Mouse (Mus musculus) layer of hippocampus, postnatal 10 days (tissue): ENCODE measurements around the gene Hoxc13. TPM values are rescaled to one million over a fixed set of nuclear protein-coding genes. Genes with fewer than 3 reads are reported as not detected.

ENCODE experiments used
- DNase-seq, 2 experiments: peaks; one replicate each; pipeline ENCODE4 v3.0.0; 2021; ENCODE audit warnings: low spot score in 2 of 2
- total RNA-seq, 2 experiments: library from RNA; stranded (reverse); gene quantifications; 2 replicates each; pipeline ENCODE4 v1.2.3; 2021

Gene Hoxc13
- total RNA-seq, 2 experiments from 2014 or later: not detected

DNA sequence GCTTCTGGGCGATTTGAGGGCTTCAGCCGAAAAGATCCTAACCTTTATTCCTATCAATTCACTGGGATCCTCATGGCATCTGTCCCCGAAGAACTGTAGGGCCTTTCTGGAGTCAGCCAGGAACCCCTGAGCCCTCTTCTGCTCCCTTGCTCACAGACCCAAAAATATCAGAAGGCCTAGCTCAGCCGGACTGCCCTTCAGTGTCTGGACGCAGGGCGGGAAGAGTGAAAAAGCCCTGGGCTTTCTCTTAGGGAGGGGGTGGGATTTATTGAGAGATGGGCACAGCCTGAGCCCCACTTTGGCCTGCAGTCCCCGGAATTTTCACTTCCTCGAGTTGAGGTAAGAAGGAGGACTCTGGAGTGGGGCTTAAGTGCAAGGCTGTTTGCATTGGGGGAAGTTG, 42.4 kb downstream of the Hoxc13 start:
- DNase-seq: no peak

DNA sequence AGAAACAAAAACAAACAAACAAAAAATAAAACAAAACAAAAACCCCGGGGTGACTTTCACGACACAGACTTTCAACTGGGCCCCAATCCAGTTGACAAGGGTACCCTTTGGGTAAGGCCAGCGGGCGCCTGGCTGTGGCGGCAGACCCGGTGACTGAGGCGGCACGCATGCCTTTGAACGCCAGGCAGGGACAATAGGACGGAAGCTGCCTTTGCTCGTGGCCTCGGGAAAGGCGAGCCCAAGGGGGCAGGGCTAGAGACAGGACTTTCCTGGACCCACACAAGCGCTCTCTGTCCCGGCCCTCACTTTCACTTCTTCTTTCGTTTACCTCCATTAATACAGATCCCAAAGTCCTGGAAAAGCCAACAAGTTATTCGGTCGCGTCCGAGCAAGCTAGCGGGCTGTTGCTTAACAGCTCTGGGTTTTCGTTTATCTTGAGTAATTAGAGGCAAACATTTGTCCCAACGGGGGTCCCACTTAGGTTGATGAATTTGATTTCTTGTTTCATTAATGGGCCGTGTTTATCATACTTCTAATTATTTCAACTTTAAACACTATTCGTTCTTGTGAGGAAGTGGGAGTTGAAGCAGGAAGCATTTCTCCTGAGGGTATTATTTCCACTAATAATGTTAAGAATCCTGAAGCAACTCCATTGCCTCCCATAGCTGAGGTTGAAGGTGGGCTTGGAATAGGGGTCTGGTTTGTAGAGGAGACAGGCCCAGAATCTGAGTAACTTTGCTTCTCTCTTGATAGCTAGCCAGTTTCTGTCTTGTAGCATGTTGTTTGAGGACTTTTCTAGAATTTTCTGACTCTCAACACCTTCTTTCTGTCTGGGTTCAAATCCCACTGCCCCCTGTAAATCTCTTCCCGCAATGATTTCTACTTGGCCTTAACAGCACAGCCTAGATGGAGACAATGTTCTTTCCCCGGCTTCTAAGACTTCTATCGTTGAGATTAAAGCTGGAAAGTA, 43.1 kb downstream of the Hoxc13 start:
- DNase-seq: peak in 1 of 2 experiments; percentile 23

DNA sequence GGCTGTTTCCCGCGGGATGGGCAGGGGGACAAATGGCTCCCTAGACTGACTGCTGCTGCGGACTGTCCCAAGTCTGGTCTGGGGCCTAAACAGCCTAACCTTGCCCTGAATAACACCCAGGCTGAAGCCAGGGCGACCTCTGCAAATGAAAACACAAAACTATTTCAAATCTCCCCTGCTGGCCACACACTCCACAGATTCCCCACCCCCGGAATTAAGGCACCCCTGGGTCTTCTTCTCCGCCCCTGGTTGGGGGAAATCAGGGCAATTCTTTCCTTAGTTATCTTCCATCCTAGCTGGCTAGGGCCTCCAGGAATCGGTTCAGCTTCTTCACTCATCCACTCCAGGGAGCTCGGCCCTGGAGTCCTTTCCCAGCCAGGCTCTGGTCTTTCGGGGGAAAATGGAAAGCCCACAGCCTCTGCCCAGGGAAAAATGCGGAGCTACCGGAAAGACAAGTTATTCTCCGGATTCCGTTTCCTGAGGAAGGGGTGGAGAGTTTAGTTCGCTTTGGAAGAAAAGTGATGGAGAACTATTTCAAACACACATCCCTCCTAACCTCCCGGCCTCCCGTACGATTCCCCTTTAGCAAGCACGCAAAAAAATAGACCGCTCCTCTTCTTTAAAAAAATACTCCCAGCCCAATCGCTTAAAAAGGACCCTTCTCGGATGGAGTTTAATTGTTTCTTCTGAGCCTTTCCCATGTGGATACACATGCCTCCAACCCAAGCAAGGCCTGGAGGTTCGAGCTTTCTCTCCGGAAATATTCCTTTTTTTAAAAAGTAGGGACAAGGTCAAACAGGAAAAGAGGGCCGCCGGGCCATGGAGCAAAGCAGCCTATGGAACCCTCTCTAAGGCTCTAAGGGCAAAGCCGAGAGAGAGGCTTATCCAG, 44.3 kb downstream of the Hoxc13 start:
- DNase-seq: no peak

DNA sequence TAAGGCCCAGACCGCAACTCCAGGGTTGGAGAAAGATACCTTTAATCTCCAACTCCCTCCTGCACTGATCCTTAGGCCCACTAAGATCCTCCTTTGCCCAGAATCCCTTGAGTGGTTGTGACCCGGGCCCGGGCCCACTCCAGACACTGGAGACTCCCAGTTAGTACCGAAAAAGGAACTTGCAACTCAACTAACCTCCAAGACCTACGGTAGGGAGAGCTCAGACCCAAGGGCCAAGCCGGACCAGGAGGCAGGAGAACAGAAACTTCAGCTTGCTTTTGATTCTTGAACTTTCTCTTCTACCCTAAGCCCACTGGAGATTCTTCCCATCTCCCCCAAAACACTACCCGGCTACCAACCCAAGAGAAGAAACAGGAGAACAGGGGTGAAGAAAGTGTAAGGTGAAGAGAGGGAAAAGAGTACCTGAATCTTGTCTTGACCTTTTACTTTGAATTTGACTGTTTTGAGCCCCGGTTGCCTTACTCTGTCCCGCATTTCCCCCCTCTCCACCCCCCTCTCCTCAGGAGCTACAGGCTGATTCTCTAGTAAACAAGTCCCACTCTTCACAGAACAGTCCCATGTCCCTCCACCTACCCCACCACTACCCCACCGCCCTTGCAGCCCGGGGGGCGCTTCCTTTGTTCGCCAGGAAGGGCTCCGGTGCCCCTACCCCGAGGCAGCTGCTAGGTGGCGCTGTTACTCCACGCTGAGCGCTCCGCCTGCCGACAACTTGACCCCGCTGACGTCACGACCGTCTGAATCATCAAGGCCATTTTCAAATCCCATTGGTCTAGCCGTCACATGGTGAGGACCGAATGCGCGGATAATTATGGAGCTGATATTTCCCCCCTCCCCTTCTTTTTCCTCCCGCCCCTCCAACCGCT, 45.2 kb downstream of the Hoxc13 start:
- DNase-seq: peak; percentile 55 to 57

DNA sequence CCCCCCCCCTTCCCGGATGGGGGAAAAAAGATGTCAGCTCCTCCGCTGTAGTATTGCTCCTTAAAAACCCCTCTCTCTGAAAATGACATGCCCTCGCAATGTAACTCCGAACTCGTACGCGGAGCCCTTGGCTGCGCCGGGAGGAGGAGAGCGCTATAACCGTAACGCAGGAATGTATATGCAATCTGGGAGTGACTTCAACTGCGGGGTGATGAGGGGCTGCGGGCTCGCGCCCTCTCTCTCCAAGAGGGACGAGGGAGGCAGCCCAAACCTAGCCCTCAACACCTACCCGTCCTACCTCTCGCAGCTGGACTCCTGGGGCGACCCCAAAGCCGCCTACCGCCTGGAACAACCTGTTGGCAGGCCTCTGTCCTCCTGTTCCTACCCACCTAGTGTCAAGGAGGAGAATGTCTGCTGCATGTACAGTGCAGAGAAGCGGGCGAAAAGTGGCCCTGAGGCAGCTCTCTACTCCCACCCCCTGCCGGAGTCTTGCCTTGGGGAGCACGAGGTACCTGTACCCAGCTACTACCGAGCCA, 45.9 kb downstream of the Hoxc13 start, which contains the start of gene Hoxc10:
TSS of gene Hoxc10 (plus strand) at position 21 of the 536 bp plus-strand sequence.
- no peak for DNase-seq

DNA sequence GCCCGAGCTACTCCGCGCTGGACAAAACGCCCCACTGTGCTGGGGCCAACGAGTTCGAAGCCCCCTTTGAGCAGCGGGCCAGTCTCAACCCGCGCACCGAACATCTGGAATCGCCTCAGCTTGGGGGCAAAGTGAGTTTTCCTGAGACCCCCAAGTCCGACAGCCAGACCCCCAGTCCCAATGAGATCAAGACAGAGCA, 46.3 kb downstream of the Hoxc13 start, which contains the start of gene Hoxc5:
TSS of gene Hoxc5 (plus strand) at position 132 of the 199 bp plus-strand sequence.
- DNase-seq: no peak

DNA sequence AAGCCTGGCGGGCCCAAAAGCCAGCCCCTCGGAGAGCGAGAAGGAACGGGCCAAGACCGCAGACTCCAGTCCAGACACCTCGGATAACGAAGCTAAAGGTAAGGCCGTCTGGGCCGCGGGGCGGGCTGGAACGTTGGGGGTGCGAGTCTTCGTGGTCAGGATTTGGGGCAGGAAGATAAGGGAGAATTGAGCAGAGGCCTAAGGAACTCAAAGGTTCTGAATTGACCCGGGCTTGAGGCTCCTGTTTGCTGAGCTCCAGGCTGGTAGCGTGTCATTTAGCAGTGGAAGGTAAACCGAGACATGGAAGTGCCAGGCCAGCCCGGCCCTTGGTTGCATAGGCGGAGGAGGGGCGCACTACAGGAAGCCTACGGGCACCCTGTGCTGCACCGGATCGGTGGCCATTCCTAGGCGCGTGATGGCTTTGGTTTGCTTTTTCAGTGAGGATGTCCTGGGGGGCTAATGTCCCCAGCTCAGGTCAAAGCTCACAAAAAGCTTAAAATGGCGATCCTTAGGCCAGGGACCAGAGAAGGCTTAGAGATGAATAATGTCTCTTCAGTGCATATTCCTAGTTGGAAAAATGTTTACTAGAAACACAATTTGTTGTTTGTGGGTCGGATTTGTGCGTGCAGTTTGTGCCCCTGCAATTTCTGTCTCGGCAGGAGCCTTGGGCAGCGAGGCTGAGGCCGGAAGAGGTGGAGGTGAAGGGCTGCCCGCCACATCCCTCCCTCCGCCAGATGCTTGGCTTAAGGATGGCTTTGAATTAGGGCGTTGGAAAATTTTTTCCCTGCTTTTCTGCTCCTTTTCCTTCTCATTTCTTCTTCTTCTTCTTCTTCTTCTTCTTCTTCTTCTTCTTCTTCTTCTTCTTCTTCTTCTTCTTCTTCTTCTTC, 46.9 kb downstream of the Hoxc13 start:
- no peak for DNase-seq

DNA sequence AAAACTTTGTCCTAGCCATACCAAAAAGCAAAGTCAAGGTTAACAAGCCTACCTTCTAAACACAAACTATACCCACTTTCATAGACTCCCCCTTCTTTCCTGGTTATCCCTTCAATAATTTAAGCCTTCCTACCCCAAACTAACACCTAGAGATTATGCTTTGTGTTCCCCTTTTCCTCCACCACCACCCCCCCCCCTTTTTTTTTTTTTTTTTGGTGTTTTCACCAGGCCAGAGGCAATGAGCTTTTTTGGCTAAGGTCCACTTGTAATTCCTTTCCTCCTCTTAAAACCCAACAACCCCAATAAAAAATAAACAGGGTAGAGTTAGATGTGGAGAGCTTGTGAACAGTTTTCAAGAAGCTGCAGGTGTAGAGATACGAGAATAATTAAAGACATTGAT, 48.4 kb downstream of the Hoxc13 start:
- no peak for DNase-seq

DNA sequence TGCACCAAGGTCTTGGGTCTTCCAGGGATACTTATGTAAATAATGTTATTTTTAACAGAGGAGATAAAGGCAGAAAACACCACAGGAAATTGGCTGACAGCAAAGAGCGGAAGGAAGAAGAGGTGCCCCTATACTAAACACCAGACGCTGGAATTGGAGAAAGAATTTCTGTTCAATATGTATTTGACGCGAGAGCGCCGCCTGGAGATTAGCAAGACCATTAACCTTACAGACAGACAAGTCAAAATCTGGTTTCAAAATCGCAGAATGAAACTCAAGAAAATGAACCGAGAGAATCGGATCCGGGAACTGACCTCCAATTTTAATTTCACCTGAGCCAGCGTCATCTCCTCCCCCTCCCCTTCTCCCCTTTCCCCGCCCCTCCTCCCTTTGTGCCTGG, 49.8 kb downstream of the Hoxc13 start:
- DNase-seq: no peak

DNA sequence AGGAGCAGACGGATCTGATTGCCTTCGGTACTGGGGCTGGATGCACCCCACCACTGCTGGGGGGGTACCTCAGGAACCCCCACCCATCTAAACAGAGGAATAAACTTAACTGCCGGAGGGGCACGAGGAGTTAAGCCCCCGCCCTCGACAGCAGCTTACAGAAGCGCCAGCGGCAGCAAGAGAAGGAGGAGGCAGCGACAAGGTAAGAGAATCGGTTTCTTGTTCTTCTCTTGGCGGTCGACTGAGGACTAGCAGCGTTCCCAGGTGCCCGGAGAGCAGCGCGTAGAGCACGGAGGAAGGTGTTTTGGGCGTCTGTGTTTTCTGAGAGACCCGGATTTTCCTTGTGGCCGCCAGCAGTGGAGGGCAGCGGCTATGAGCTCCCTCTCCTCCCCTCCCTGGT, 51.4 kb downstream of the Hoxc13 start:
- DNase-seq: no peak

DNA sequence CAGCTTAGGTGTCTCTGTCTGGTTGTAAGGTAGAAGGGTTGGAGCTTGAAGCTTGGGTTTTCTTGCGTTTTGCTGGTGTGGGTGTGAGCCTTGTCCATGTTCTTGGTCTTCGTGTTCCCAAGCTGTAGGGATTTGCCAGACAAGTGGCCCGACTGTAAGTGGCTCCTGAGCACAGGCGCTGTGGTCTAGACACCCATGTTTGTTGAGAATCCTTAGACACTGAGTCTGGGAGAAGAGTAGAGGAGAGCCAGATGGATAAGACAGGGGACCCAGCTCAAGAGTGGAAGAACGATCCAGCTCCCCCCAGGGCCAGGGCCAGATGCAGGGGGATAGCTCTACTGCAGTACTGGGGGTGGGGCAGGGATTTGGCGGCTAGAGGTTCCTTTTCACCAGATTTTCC, 51.9 kb downstream of the Hoxc13 start:
- DNase-seq: no peak

DNA sequence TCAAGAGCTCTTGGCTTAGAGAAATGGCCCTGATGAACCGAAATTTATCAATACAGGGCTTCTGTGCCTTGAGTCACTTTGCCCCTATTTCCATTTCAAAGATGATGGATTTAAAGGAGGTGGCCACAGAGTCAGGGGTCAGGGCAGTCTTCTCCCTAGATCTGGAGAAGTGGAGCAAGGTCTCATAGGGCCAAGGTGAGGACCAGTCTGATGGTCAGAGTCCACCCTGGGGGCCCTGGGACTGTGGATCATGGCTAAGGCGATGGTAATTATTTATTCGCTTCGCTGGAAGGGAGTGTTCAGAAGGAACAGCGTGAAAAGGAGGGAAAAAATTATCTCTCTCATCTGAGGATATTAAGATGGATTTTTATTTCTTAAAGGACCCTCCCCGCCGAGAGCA, 54.1 kb downstream of the Hoxc13 start:
- DNase-seq: no peak

DNA sequence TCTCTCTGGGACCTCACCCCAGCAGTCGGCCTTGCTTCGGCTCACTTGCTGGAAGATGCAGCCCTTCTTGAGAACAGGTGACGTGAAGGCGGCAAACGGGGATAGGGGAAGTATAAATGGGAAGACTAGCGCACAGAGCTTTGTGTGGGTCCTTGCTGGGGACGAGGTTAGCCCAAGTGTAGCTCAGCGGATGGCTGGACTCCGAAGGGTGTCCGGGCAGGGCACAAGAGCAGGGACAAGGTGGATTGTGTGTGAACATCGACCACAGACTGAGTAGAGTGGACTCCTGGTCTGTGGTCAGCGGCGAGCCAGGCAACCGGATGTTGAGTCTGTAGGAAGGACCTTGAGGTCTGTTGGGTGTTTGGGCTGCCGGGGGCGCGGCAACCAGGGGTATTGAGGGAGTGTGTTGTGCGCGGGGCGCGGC, 54.8 kb downstream of the Hoxc13 start:
- no peak for DNase-seq

DNA sequence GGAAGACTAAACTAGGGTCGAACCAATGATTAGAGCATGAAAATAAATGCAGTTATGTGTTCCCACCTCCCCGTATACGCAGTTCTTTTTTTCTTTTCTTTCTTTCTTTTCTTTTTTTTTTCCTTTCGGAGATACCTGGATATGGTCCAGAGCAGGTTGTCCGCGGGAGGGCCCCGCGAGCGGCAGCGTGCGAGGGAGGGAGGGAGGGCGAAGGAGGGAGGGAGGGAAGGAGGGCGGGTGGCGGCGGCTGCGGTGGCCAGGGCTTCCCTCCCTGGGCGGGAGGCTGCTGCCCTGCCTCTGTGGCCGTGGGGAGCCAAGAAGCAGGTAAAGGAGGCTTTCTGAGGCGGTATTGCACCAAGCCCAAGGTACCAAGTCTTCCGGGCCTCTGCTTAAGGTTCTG, 55.3 kb downstream of the Hoxc13 start, which contains the start of gene Hoxc9:
TSS of gene Hoxc9 (plus strand) at position 269 of the 400 bp plus-strand sequence.
- no peak for DNase-seq

DNA sequence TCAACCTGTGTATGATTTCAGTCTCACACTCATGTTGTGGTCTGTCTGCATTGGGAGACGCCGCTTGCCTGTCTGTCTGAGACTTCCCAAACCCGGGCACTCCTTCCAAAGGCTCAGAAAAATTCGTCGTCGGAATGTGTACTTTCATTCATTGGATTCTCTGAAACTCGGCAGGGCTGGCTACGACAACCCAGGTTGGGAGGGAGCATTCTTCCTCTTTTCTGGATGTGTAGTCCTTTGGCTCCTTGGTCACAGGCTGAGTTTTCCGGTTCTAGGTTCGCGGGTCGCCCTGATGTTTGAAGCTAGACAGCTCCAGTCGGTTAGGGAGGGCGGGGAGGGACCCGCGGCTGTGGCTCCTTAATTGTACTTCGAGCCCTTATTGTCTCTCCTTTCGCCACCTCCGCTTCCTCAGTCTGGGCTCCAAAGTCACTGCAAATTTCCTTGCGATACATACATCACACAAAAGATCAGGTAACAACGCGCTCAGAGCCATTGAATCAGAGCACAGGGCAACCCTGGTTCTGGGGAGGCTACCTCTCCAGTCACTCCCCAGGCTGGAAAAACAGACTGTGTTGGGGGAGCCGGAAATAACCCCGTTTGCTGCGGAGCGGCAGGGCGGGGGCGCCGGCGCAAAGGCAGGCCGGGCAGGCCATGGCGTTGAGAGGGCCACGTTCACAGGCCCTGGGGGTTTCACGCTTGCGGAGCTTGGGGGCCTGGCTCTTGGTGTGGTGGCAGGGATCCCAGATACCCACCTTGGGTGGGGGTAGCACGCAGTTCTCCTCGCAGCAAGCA, 55.9 kb downstream of the Hoxc13 start:
- no peak for DNase-seq

DNA sequence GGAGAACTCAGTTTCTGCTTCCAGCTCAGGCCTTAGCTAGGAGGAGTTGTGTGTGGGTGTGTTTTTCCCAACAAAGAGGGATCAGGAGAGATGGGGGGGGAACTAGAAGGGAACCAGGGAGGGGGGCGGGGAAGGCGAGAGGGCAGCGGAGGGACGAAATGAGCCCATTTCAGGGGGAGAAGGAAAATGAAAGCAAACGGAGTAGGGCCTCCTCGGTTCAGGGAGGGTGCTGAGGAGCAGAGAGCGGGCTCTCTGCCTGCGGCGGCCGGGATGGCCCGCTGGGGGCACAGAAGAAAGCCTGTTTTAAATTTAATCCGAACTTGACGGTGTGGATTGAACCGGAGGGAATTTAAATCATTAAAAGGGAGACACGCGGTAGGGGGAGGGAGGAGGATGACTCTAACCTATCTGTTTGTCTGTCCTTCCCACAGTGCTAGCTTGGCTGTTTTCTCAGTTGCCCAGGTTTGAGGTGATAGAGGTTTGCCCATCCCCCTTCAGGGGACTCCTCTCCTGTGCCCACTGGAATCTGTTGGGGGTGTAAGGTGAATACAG, 56.6 kb downstream of the Hoxc13 start:
- no peak for DNase-seq
